In genomic region chr2:19301251-19301650, GRCm38 (mm10) we compare ENCODE assay signal across 9 mouse cellular contexts.
DNase-seq lines count a peak whose midpoint lies in the region; ATAC-seq and TF ChIP-seq lines count a peak whose summit lies in the region.
"Had no signal": no experiment of that assay in that cellular context is flagged by ENCODE, and none has a peak within 500 bp of the region (broad histone marks: within the 10 kb centered on the region; RNA-seq: fewer than 3 reads in every experiment).

No protein-coding gene starts in this region.

- no peak overlapping the region for H3K4me3 ChIP-seq in layer of hippocampus, adult 2 months

- H3K27ac ChIP-seq in layer of hippocampus, adult 2 months: no peak overlapping the region
- H3K27ac ChIP-seq: liver, embryonic 14.5 days had no signal

- no peak for TF ChIP-seq CTCF in layer of hippocampus, adult 2 months (conservative IDR thresholded peaks at IDR 0.05)

- DNase-seq in layer of hippocampus, adult 9-11 months: peak; percentile 20
- no peak for DNase-seq in layer of hippocampus, adult 2 months (ENCODE audit: low spot score in 2 of 2)
- peak; percentile 32 for DNase-seq in lung, postnatal 25 days (ENCODE audit: low spot score)
- peak; percentile 86 for DNase-seq in thymus, postnatal 0 days (ENCODE audit: low spot score)
- no peak for DNase-seq in cerebellum, postnatal 36 days
- no peak for DNase-seq in right cerebral cortex, postnatal 36 days (ENCODE audit: low spot score in 2 of 2)
- no peak for DNase-seq in layer of hippocampus, adult 9-10 months (ENCODE audit: low spot score)

- ATAC-seq in activated CD4-positive, CD25-positive, alpha-beta regulatory T cell, adult 4 months: peak; percentile 74

Comparison
In these comparisons a context has a peak if more than half of its experiments do, and no peak if none do; other contexts are left out.
1. DNase-seq: peak in layer of hippocampus, adult 9-11 months (single experiment), lung, postnatal 25 days (single experiment) and thymus, postnatal 0 days (single experiment); none in layer of hippocampus, adult 2 months (0 of 2), cerebellum, postnatal 36 days (0 of 2), right cerebral cortex, postnatal 36 days (0 of 2) and layer of hippocampus, adult 9-10 months (single experiment).